Mouse (Mus musculus): ENCODE measurements at regions not wholly inside any gene's neighbourhood (a gene's known extent, or its start where the extent isn't known, plus 50 kb on each side); places are given as distances from the start of the nearest gene placed in this dataset.

DNA sequence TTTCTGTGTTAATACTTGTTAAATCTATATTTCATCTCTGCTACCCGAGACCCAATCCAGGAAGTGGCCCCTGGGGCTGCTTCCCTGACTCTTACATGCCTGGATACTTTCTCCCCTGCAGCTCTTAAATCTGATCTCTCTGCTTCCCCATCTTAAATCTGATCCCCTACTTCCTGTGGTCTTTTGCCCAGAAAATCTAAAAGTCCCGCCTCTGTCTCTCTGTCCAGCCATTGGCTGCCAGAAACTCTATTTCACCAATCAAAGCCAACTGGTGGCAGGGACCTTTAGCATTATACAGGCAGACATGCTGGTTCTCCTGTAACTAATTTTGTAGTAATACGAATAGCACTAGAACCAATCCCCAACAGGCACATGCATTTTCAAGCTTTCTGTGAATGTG lies 59.0 kb upstream of the Ccdc91 start:
- Histone ChIP-seq H3K4me2 (replicated peaks) (no peak overlapping the region), H3K4me1 (peaks cover 6% of the 10 kb centered on the region), H3K4me3 (no peak overlapping the region), H3K27ac (no peak overlapping the region), H3K27me3 (no peaks in the 10 kb centered on the region), H3K36me3 (no peaks in the 10 kb centered on the region), H3K9me3 (no peaks in the 10 kb centered on the region), H3K9ac (no peak overlapping the region)
- 0 out of 2 replicates have a peak, but pooled peaks have one; percentile 52 for ATAC-seq (ENCODE audit: insufficient number of reproducible peaks, insufficient read depth, low FRiP score, low TSS enrichment)
- 21% methylated on average over 3 of the region's 3 CpGs for WGBS

DNA sequence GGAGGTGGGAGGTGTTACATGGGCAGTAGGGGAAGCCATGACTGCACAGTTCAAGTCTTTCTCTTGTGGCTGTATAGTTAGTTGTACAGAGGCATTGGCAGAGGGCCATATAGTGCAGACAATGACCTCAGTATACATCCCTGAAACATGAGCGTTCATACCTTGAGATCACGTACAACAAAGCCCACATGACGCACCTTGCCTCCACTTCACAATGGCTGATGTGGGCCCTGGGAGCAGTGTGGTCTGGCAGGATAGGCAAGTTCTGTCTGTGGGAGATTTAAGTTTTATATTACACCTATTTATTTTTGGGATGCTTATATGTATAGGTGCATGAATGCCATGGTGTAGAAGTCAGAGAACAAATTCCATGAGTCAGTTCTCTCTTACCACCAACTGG lies 61.9 kb upstream of the Ccdc91 start:
- 0 out of 2 replicates have a peak, but pooled peaks have one; percentile 22 for ATAC-seq (ENCODE audit: insufficient number of reproducible peaks, insufficient read depth, low FRiP score, low TSS enrichment)
- Histone ChIP-seq H3K9me3 (no peaks in the 10 kb centered on the region), H3K27ac (no peak overlapping the region), H3K27me3 (no peaks in the 10 kb centered on the region), H3K4me3 (no peak overlapping the region), H3K4me2 (replicated peaks) (no peak overlapping the region), H3K36me3 (no peaks in the 10 kb centered on the region), H3K9ac (no peak overlapping the region), H3K4me1 (peaks cover 6% of the 10 kb centered on the region)
- 89% methylated on average over 3 of the region's 3 CpGs for WGBS

DNA sequence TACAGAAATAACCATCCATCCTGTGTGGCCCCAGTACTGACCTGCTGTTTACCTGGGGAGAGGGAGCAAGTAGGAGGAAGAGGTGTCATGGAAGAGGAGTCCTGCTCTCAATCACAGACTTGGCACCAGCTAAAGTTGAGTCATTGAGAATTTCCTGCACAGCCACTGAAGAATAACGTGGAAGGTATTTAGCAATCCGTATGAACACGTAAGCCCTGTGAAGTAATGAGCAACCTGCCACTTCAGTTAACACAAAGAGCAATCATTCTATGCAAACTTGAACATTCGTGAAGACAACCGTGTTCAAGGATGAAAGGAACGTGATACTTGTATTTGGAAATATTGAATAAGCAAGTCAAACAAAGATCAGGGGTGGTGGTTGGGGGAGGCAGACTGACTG lies 77.6 kb upstream of the Ccdc91 start:
- 80% methylated on average over 6 of the region's 6 CpGs for WGBS
- H3K36me3 ChIP-seq, result no peaks in the 10 kb centered on the region
- no peak overlapping the region for H3K9ac ChIP-seq
- H3K4me3 ChIP-seq, result no peak overlapping the region
- H3K27me3 ChIP-seq, result no peaks in the 10 kb centered on the region
- no peaks in the 10 kb centered on the region for H3K9me3 ChIP-seq
- H3K4me1 ChIP-seq, result no peaks in the 10 kb centered on the region
- H3K4me2 ChIP-seq (replicated peaks), result no peak overlapping the region
- ATAC-seq (ENCODE audit: insufficient number of reproducible peaks, insufficient read depth, low FRiP score, low TSS enrichment), result no peak
- H3K27ac ChIP-seq, result no peak overlapping the region

DNA sequence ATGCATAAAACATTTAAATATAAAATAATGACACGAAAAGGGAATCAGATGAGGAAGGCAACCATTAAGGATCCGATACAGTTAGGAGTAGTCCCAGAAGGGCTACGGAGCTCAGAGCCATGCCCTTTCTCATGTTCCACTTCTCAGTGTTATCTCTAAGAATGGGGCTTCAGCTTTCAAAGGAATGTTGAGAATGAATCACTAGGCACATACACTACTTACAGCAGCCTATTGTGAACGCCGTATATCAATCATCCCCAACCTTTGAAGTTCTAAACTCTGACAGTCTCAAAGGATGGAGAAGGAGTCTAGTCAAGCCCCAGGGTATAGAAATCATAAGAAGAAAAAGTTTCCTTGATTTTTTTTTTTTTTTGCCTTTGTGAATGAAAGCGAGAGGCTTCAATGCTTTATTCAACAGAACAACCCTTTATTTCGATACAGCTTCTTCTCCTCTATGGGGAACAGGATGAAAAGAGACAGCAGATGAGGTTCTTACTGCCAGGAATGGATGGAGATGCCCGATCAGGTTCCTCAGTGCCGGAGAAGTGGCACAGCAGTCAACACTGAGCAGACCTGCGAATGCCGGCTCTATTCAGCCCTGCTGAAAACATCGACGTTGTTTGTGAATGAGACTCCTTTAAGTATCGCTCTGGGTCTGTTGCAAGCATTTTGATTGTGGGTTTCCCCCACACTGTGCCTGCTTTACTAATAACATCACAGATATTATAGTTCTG lies 84.0 kb upstream of the Ccdc91 start:
- H3K9me3 ChIP-seq, result no peaks in the 10 kb centered on the region
- peaks cover 21% of the 10 kb centered on the region for H3K4me1 ChIP-seq
- H3K36me3 ChIP-seq, result no peaks in the 10 kb centered on the region
- H3K9ac ChIP-seq, result no peak overlapping the region
- H3K4me3 ChIP-seq, result no peak overlapping the region
- H3K27ac ChIP-seq, result no peak overlapping the region
- H3K27me3 ChIP-seq, result no peaks in the 10 kb centered on the region
- ATAC-seq (ENCODE audit: insufficient number of reproducible peaks, insufficient read depth, low FRiP score, low TSS enrichment), result no peak
- no peak overlapping the region for H3K4me2 ChIP-seq (replicated peaks)
- 44% methylated on average over 14 of the region's 14 CpGs for WGBS

DNA sequence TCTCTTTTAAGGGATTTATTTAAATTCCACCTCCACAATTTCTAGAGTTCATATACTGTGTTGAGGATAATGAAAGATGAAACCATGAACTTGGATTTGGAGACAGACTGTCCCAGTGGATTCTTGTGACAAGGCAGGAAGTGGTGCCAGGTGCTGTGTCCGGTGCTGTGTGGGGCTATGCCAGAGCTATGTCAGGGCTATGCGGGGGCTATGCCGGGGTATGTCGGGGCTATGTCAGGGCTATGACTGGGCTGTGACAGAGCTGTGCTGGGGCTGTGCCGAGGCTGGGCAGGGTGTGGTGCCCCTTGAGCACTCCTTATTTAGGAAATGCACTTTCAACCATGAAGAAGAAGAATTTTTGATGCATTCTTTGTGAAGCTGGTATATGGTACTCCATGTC lies 85.1 kb upstream of the Ccdc91 start:
- Histone ChIP-seq H3K9me3 (no peaks in the 10 kb centered on the region), H3K27ac (no peak overlapping the region), H3K36me3 (no peaks in the 10 kb centered on the region), H3K4me1 (peaks cover 21% of the 10 kb centered on the region), H3K4me3 (no peak overlapping the region), H3K9ac (no peak overlapping the region), H3K27me3 (no peaks in the 10 kb centered on the region), H3K4me2 (replicated peaks) (no peak overlapping the region)
- 68% methylated on average over 5 of the region's 5 CpGs for WGBS
- ATAC-seq (ENCODE audit: insufficient number of reproducible peaks, insufficient read depth, low FRiP score, low TSS enrichment), result peak; percentile 83; the same call in 1 of the 2 replicates

DNA sequence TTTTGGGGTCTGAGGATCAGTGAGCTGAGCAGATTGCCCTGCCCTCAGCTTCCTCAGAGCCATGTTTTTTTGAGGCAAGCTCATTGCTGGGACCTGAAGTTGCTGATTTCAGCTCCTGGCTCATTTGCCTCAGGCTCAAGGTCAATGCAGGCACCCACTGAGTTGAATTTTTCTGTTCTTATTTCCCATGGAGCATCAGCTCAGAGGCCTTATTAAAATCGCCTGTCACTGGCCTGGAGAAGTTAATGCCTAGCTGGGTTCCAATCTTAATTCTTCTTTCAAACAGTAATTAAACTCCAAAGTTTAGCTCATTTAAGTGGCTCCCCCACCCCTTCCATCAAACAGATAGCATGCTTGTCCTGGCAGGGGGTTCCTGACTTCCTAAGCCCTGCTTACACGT lies 86.9 kb upstream of the Ccdc91 start:
- Histone ChIP-seq H3K36me3 (no peaks in the 10 kb centered on the region), H3K9ac (no peak overlapping the region), H3K27ac (0 out of 2 replicates have a peak overlapping the region, but pooled peaks have one; percentile 36), H3K4me3 (no peak overlapping the region), H3K9me3 (no peaks in the 10 kb centered on the region), H3K27me3 (no peaks in the 10 kb centered on the region), H3K4me1 (peaks cover 21% of the 10 kb centered on the region), H3K4me2 (replicated peaks) (no peak overlapping the region)
- WGBS, result 14% methylated on average over 2 of the region's 2 CpGs
- ATAC-seq (ENCODE audit: insufficient number of reproducible peaks, insufficient read depth, low FRiP score, low TSS enrichment), result no peak

DNA sequence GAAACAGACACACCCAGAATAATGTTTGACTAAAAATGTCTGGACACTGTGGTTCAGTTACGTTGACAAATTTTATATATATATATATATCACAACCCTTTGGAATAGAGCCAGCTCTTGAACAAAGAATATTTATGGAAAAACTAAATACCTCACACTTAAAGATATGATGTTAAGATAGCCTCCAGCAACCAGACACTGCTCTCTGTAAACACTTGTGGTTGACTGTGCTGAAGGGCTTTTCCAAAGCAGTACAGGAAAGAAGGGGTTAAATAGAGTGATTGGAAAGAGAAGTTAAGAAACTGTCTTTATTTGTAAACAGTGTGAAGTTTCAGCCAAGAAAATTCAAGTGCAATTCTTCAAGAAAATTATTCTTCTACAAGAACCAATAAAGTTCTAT lies 90.0 kb upstream of the Ccdc91 start:
- no peak overlapping the region for H3K27ac ChIP-seq
- no peak overlapping the region for H3K9ac ChIP-seq
- peaks cover 24% of the 10 kb centered on the region for H3K4me1 ChIP-seq
- H3K4me3 ChIP-seq, result no peak overlapping the region
- no peak overlapping the region for H3K4me2 ChIP-seq (replicated peaks)
- no peaks in the 10 kb centered on the region for H3K9me3 ChIP-seq
- WGBS, result 69% methylated on average over 1 of the region's 1 CpGs
- no peak for ATAC-seq (ENCODE audit: insufficient number of reproducible peaks, insufficient read depth, low FRiP score, low TSS enrichment)
- H3K36me3 ChIP-seq, result no peaks in the 10 kb centered on the region
- no peaks in the 10 kb centered on the region for H3K27me3 ChIP-seq

DNA sequence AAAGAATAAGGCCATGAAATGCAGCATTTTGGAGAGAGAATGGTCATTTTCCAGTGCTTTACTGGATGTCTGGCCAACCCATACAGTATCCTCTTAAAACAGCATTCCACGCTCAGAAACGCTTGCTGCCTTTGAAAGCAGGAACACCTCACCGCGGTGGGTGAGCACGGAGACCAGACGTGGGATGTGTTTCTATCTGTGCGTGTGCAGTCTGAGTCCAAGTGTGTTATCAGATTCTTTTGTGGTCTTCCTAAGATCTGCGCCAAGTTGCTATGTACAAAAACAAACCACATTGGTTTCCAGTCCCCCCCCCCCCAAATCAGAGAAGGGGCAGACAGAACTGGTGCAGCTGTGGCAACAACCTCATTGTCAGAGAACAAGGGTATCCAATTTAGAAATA lies 95.1 kb upstream of the Ccdc91 start:
- Histone ChIP-seq H3K9ac (no peak overlapping the region), H3K27ac (no peak overlapping the region; the same call in 1 of the 2 replicates), H3K36me3 (no peaks in the 10 kb centered on the region), H3K27me3 (no peaks in the 10 kb centered on the region), H3K4me3 (no peak overlapping the region), H3K4me2 (replicated peaks) (no peak overlapping the region), H3K9me3 (no peaks in the 10 kb centered on the region), H3K4me1 (peaks cover 6% of the 10 kb centered on the region; the same call in 1 of the 2 replicates)
- ATAC-seq (ENCODE audit: insufficient number of reproducible peaks, insufficient read depth, low FRiP score, low TSS enrichment), result no peak
- 74% methylated on average over 8 of the region's 8 CpGs for whole genome bisulfite sequencing

DNA sequence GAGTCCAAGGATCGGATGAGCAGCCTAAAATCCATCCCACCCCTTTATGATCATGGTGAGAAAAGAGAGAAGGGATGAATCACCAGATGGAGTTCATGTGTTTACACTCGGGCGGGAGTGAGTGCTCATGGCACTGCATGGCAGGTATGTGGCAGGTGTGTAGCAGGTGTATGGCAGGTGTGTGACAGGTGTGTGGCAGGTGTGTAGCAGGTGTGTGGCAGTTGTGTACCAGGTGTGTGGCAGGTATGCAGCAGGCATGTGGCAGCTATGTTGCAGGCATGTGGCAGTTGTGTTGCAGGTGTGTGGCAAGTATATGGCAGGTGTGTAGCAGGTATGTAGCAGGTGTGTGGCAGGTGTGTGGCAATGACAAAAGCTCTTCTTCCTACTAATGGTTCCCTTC lies 97.9 kb upstream of the Ccdc91 start:
- H3K4me3 ChIP-seq, result no peak overlapping the region
- H3K4me1 ChIP-seq, result peaks cover 6% of the 10 kb centered on the region; the same call in 1 of the 2 replicates
- no peaks in the 10 kb centered on the region for H3K36me3 ChIP-seq
- H3K4me2 ChIP-seq (replicated peaks), result no peak overlapping the region
- H3K27ac ChIP-seq, result no peak overlapping the region
- H3K9ac ChIP-seq, result no peak overlapping the region
- no peaks in the 10 kb centered on the region for H3K27me3 ChIP-seq
- ATAC-seq (ENCODE audit: insufficient number of reproducible peaks, insufficient read depth, low FRiP score, low TSS enrichment), result no peak
- WGBS, result 91% methylated on average over 3 of the region's 3 CpGs
- no peaks in the 10 kb centered on the region for H3K9me3 ChIP-seq

DNA sequence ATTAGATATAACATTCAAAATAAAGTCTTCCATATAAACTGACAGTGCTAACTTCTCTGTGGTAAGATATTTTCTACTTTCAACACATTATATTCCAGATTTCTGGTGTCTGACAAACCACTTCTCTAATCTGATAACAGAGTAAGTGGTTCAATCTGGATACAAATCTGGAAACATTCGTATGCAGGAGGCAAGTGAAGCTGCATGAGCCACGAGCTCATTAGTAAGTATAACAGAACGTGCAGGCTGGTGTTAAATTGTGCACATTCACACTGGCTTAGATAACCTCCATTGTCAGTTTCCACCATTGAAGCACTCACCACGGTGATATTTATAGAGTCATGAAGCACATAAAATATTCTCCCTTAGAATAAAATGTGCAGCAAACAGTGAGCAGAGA lies 103.9 kb upstream of the Ccdc91 start:
- H3K4me3 ChIP-seq, result no peak overlapping the region
- H3K27me3 ChIP-seq, result no peaks in the 10 kb centered on the region
- ATAC-seq (ENCODE audit: insufficient number of reproducible peaks, insufficient read depth, low FRiP score, low TSS enrichment), result no peak
- 63% methylated on average over 4 of the region's 4 CpGs for WGBS
- no peak overlapping the region for H3K27ac ChIP-seq
- H3K9ac ChIP-seq, result no peak overlapping the region
- no peaks in the 10 kb centered on the region for H3K36me3 ChIP-seq
- no peaks in the 10 kb centered on the region for H3K4me1 ChIP-seq
- no peaks in the 10 kb centered on the region for H3K9me3 ChIP-seq
- H3K4me2 ChIP-seq (replicated peaks), result no peak overlapping the region

DNA sequence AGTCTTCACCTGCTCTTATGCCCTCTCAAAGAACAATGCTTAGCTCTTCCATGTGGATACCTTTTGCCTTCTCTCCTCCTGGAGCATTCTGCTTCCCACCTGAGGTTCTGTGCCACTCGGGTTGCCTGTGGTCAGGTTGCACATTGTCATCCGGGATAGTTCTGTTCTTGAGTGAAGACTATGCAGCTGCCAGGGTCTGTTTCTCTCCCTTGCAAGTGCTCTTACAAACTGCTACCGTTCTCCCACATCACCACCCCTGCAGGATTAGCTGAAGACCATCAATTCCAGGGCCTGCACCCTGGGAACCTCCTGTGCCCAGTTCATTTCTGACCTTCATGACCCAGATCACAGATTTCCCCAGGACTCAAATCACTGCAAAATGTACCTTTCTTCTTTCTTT lies 104.3 kb upstream of the Ccdc91 start:
- no peak for ATAC-seq (ENCODE audit: insufficient number of reproducible peaks, insufficient read depth, low FRiP score, low TSS enrichment)
- H3K27ac ChIP-seq, result no peak overlapping the region
- H3K9ac ChIP-seq, result no peak overlapping the region
- 75% methylated on average over 3 of the region's 3 CpGs for WGBS
- H3K4me1 ChIP-seq, result no peaks in the 10 kb centered on the region
- H3K4me2 ChIP-seq (replicated peaks), result no peak overlapping the region
- H3K4me3 ChIP-seq, result no peak overlapping the region
- no peaks in the 10 kb centered on the region for H3K36me3 ChIP-seq
- no peaks in the 10 kb centered on the region for H3K27me3 ChIP-seq
- H3K9me3 ChIP-seq, result no peaks in the 10 kb centered on the region

DNA sequence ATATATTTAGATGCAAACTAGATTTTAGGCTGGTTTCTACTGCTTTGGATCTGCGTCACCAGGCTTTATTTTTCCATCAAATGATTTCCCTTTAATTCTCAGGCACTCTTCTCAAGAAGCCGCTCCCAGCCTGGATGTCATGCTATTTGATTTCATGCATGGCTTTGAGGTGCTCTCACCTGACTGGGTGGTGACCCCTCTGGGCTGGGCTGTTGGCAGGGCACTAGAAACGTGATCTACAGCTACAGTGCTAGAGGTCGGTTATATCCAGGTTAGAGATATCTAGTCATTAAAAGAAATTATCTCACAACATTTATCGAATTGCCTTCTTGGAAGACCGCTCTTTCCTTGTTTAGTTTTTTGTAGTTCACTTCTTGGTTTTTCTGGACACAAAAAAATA lies 98.9 kb upstream of the Pthlh start:
- H3K4me1 ChIP-seq, result peaks cover 4% of the 10 kb centered on the region; the same call in 1 of the 2 replicates
- no peaks in the 10 kb centered on the region for H3K36me3 ChIP-seq
- no peak overlapping the region for H3K4me3 ChIP-seq
- H3K9ac ChIP-seq, result no peak overlapping the region
- no peaks in the 10 kb centered on the region for H3K9me3 ChIP-seq
- no peak overlapping the region for H3K27ac ChIP-seq
- WGBS, result 80% methylated on average over 6 of the region's 6 CpGs
- no peak for ATAC-seq (ENCODE audit: insufficient number of reproducible peaks, insufficient read depth, low FRiP score, low TSS enrichment)
- no peaks in the 10 kb centered on the region for H3K27me3 ChIP-seq
- H3K4me2 ChIP-seq (replicated peaks), result no peak overlapping the region

Measured in embryonic facial prominence, embryonic 12.5 days (tissue).